Mouse (Mus musculus): ENCODE data around the gene Rad51b. TPM values are rescaled to one million over a fixed set of nuclear protein-coding genes. Genes with fewer than 3 reads are reported as not detected.
A peak's percentile ranks its signal among the peaks of the same experiment; 100 is the strongest.

The Rad51b gene
- polyA plus RNA-seq, 1 experiment from 2014 or later = 8.0 TPM

DNA sequence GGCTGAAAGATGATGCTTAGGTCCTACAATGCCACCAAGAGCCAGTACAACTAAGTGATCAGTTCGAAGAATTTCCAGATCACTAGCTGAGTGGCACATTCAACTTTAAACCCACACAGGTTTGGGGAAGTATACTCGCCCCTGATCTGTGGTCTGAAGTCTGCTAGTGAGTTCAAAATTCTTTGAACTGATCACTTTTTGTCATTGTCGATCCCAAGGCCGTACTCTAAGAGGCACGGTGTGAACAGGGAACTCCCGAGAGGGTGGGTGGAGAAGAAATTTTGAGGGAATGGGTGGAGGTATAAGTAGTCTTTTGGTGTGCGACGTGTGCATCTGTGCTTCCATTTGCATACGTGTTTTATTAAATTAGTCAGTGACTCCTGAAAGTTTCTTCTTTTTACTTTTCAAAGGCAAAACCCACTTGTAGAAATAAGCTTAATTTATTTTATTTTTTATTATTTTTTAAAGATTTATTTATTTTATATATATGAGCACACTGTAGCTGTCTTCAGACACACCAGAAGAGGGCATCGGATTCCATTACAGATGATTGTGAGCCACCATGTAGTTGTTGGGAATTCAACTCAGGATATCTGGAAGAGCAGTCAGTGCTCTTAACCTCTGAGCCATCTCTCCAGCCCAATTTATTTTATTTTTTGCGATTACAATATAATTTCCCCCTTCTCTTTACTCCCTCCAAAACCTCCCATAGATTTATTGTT is 443.0 kb downstream of the Rad51b start:
- no peak for TF ChIP-seq CTCF (IDR thresholded peaks at IDR 0.05; ENCODE audit: low read depth)
- ATAC-seq (ENCODE audit: insufficient read depth) (no peak), DNase-seq (no peak)
- no peaks in the 10 kb centered on the region for H3K27me3 ChIP-seq (ENCODE audit: insufficient read depth, low read length)
- no peak overlapping the region for H3K27ac ChIP-seq (ENCODE audit: low read depth)
- H3K9me3 ChIP-seq (ENCODE audit: low read depth, low read length) = no peaks in the 10 kb centered on the region
- peaks cover 2% of the 10 kb centered on the region; the same call in 1 of the 2 replicates for H3K4me1 ChIP-seq (ENCODE audit: insufficient read depth)
- no peak overlapping the region for H3K9ac ChIP-seq
- no peak overlapping the region for H3K4me3 ChIP-seq (ENCODE audit: low read depth, low read length)
- no peaks in the 10 kb centered on the region for H3K36me3 ChIP-seq (ENCODE audit: insufficient read depth)
- no peak overlapping the region for H3K4me2 ChIP-seq
- WGBS = 90% methylated on average over 11 of the region's 11 CpGs

GRCm38 (mm10) chr12:79742211-79742610 is 445.1 kb downstream of the Rad51b start:
- no peak overlapping the region for H3K27ac ChIP-seq (ENCODE audit: low read depth)
- WGBS = 54% methylated on average over 7 of the region's 7 CpGs

GRCm38 (mm10) chr12:79744131-79744530 is 447.0 kb downstream of the Rad51b start:
- Histone ChIP-seq H3K27me3 (ENCODE audit: insufficient read depth, low read length) (no peaks in the 10 kb centered on the region), H3K4me2 (no peak overlapping the region), H3K27ac (ENCODE audit: low read depth) (no peak overlapping the region), H3K4me1 (ENCODE audit: insufficient read depth) (peaks cover 25% of the 10 kb centered on the region), H3K9me3 (ENCODE audit: low read depth, low read length) (no peaks in the 10 kb centered on the region), H3K9ac (no peak overlapping the region), H3K4me3 (ENCODE audit: low read depth, low read length) (no peak overlapping the region), H3K36me3 (ENCODE audit: insufficient read depth) (no peaks in the 10 kb centered on the region)
- 63% methylated on average over 6 of the region's 6 CpGs for WGBS
- TF ChIP-seq CTCF (IDR thresholded peaks at IDR 0.05; ENCODE audit: low read depth) = no peak
- no peak for ATAC-seq (ENCODE audit: insufficient read depth)
- DNase-seq = no peak

More at GRCm38 (mm10) chr12:79742211-79742610, 445.1 kb downstream of the Rad51b start:
- Histone ChIP-seq H3K9ac (no peak overlapping the region), H3K4me1 (ENCODE audit: insufficient read depth) (peaks cover 15% of the 10 kb centered on the region), H3K27me3 (ENCODE audit: insufficient read depth, low read length) (no peaks in the 10 kb centered on the region), H3K4me2 (no peak overlapping the region), H3K9me3 (ENCODE audit: low read depth, low read length) (no peaks in the 10 kb centered on the region), H3K4me3 (ENCODE audit: low read depth, low read length) (no peak overlapping the region), H3K36me3 (ENCODE audit: insufficient read depth) (no peaks in the 10 kb centered on the region)
- ATAC-seq (ENCODE audit: insufficient read depth) = no peak
- DNase-seq = no peak
- no peak for TF ChIP-seq CTCF (IDR thresholded peaks at IDR 0.05; ENCODE audit: low read depth)

GRCm38 (mm10) chr12:79745225-79745624 is 448.1 kb downstream of the Rad51b start:
- Histone ChIP-seq H3K4me2 (no peak overlapping the region), H3K27me3 (ENCODE audit: insufficient read depth, low read length) (no peaks in the 10 kb centered on the region), H3K36me3 (ENCODE audit: insufficient read depth) (no peaks in the 10 kb centered on the region), H3K4me3 (ENCODE audit: low read depth, low read length) (no peak overlapping the region), H3K9me3 (ENCODE audit: low read depth, low read length) (no peaks in the 10 kb centered on the region), H3K27ac (ENCODE audit: low read depth) (peak overlapping the region; percentile 51; the same call in 1 of the 2 replicates), H3K9ac (no peak overlapping the region), H3K4me1 (ENCODE audit: insufficient read depth) (peaks cover 36% of the 10 kb centered on the region)
- WGBS = 54% methylated on average over 5 of the region's 5 CpGs
- ATAC-seq (ENCODE audit: insufficient read depth) (no peak), DNase-seq (no peak)
- TF ChIP-seq CTCF (IDR thresholded peaks at IDR 0.05; ENCODE audit: low read depth) = no peak

DNA sequence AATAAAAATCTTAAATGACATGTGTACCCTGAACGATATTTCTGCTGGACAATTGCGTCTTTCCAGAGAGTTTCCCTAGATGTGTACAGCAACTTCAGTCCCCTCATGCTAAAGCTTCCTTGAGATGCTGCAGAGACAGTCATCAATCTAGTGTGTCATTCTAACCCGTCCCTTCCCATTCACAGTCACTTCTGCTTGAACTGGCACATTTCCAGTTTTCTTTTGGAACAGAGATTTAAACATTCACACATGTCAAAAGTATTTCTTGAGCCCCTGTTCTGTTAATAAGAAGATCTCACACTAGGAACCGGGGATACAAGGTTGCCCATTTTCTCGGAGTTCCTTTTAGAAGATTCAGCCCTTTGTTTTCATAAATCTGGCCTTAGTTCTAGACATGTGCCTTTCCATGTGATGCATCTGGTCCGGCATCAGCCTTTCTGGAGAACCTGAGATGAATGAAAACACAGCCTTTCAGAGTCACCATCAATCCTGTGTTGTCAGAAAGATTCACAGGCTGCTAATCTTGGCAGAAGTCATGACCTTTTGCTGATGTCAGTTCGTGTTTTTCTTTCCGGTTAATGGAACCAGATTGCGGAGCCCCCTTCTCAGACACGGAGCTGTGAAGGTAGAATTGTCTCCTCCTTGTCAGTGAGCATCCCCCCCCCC is 448.9 kb downstream of the Rad51b start:
- Histone ChIP-seq H3K27ac (ENCODE audit: low read depth) (peak overlapping the region; percentile 52), H3K9me3 (ENCODE audit: low read depth, low read length) (no peaks in the 10 kb centered on the region), H3K36me3 (ENCODE audit: insufficient read depth) (no peaks in the 10 kb centered on the region), H3K4me1 (ENCODE audit: insufficient read depth) (peaks cover 43% of the 10 kb centered on the region), H3K9ac (no peak overlapping the region), H3K4me3 (ENCODE audit: low read depth, low read length) (no peak overlapping the region), H3K4me2 (no peak overlapping the region), H3K27me3 (ENCODE audit: insufficient read depth, low read length) (no peaks in the 10 kb centered on the region)
- ATAC-seq (ENCODE audit: insufficient read depth) = no peak
- DNase-seq = peak; percentile 75
- TF ChIP-seq CTCF (IDR thresholded peaks at IDR 0.05; ENCODE audit: low read depth) = no peak
- WGBS = 21% methylated on average over 10 of the region's 10 CpGs

- no peaks in the 10 kb centered on the region for H3K36me3 ChIP-seq (ENCODE audit: insufficient read depth)
- no peak for TF ChIP-seq CTCF (IDR thresholded peaks at IDR 0.05; ENCODE audit: low read depth)
- DNase-seq = no peak
- peaks cover 57% of the 10 kb centered on the region for H3K4me1 ChIP-seq (ENCODE audit: insufficient read depth)
- peak overlapping the region; percentile 43; the same call in 1 of the 2 replicates for H3K27ac ChIP-seq (ENCODE audit: low read depth)
- no peak for ATAC-seq (ENCODE audit: insufficient read depth)
- H3K27me3 ChIP-seq (ENCODE audit: insufficient read depth, low read length) = no peaks in the 10 kb centered on the region
- no peaks in the 10 kb centered on the region for H3K9me3 ChIP-seq (ENCODE audit: low read depth, low read length)
- H3K4me2 ChIP-seq = no peak overlapping the region
- H3K9ac ChIP-seq = no peak overlapping the region
- H3K4me3 ChIP-seq (ENCODE audit: low read depth, low read length) = no peak overlapping the region
- 59% methylated on average over 3 of the region's 3 CpGs for WGBS
These were observed 450.5 kb downstream of the Rad51b start for GRCm38 (mm10) chr12:79747541-79747940.

- no peak for DNase-seq
- peak overlapping the region; percentile 88; the same call in 1 of the 2 replicates for H3K27ac ChIP-seq (ENCODE audit: low read depth)
- H3K4me1 ChIP-seq (ENCODE audit: insufficient read depth) = peaks cover 61% of the 10 kb centered on the region
- no peak for ATAC-seq (ENCODE audit: insufficient read depth)
- no peaks in the 10 kb centered on the region for H3K9me3 ChIP-seq (ENCODE audit: low read depth, low read length)
- H3K9ac ChIP-seq = no peak overlapping the region
- no peak for TF ChIP-seq CTCF (IDR thresholded peaks at IDR 0.05; ENCODE audit: low read depth)
- no peak overlapping the region for H3K4me2 ChIP-seq
- H3K27me3 ChIP-seq (ENCODE audit: insufficient read depth, low read length) = no peaks in the 10 kb centered on the region
- no peak overlapping the region for H3K4me3 ChIP-seq (ENCODE audit: low read depth, low read length)
- 45% methylated on average over 4 of the region's 4 CpGs for WGBS
- H3K36me3 ChIP-seq (ENCODE audit: insufficient read depth) = no peaks in the 10 kb centered on the region
These were observed 451.8 kb downstream of the Rad51b start for GRCm38 (mm10) chr12:79748862-79749261.

All from lung, embryonic 14.5 days (tissue).